Mouse (Mus musculus) embryonic fibroblast, embryonic 13.5 days (primary cell): Measurements from ENCODE around the gene Kif23.

Experiments
- CTCF ChIP-seq: IDR thresholded peaks from 2 replicates; pipeline ENCODE4 v1.5.1; 2011; ENCODE audit warnings: mild to moderate bottlenecking, control low read depth, low read length, moderate library complexity, borderline replicate concordance; ENCODE audit not compliant: insufficient read depth
- POLR2A ChIP-seq: IDR thresholded peaks from 2 replicates; pipeline ENCODE4 v1.6.1; 2011; ENCODE audit warnings: low read depth, mild to moderate bottlenecking, control low read depth, low read length, moderate library complexity

GRCm38 (mm10) chr9:61885964-61886363 lies 60.6 kb downstream of the Kif23 start:
- TF ChIP-seq POLR2A (no peak), CTCF (no peak)
